Mouse (Mus musculus) retina, adult 2 months (tissue): ENCODE results near the gene Shroom3.

Source experiments
- DNase-seq: peaks from one replicate; pipeline ENCODE4 v3.0.0-alpha.2; 2012; ENCODE audit warnings: low read depth, low spot score

Gene Shroom3

GRCm38 (mm10) chr5:92683351-92683807, at the start of gene Shroom3:
Gene Shroom3 (plus strand): TSS chr5:92683435.
- no peak for DNase-seq

- DNase-seq = no peak
These were observed 49.7 kb upstream of the Shroom3 start for GRCm38 (mm10) chr5:92633526-92633925.

- no peak for DNase-seq
These were observed 48.3 kb upstream of the Shroom3 start for GRCm38 (mm10) chr5:92634916-92635315.

GRCm38 (mm10) chr5:92635891-92636290, 47.3 kb upstream of the Shroom3 start:
- DNase-seq = no peak

- no peak for DNase-seq
These were observed 42.4 kb upstream of the Shroom3 start for GRCm38 (mm10) chr5:92640861-92641260.

- DNase-seq = peak; percentile 20
These were observed 27.0 kb upstream of the Shroom3 start for GRCm38 (mm10) chr5:92656256-92656655.

- no peak for DNase-seq
These were observed 18.9 kb upstream of the Shroom3 start for GRCm38 (mm10) chr5:92664321-92664720.

- DNase-seq = no peak
These were observed 16.4 kb upstream of the Shroom3 start for GRCm38 (mm10) chr5:92666860-92667259.

- peak; percentile 23 for DNase-seq
These were observed 8.2 kb upstream of the Shroom3 start, which contains the start of gene Ccdc158 for GRCm38 (mm10) chr5:92674859-92675573. Gene Ccdc158 (minus strand): TSS chr5:92675271.

- no peak for DNase-seq
These were observed 7.7 kb upstream of the Shroom3 start for GRCm38 (mm10) chr5:92675574-92675920.

GRCm38 (mm10) chr5:92679441-92679840, 3.8 kb upstream of the Shroom3 start:
- peak; percentile 29 for DNase-seq

- no peak for DNase-seq
These were observed 1.4 kb upstream of the Shroom3 start for GRCm38 (mm10) chr5:92681861-92682260.

- DNase-seq = no peak
These were observed 450 bp upstream of the Shroom3 start for GRCm38 (mm10) chr5:92682621-92683348.

- no peak for DNase-seq
These were observed 738 bp downstream of the Shroom3 start for GRCm38 (mm10) chr5:92683871-92684475.

- DNase-seq = no peak
These were observed 1.7 kb downstream of the Shroom3 start for GRCm38 (mm10) chr5:92684715-92685460.

GRCm38 (mm10) chr5:92688124-92688523, 4.9 kb downstream of the Shroom3 start:
- DNase-seq = no peak

- no peak for DNase-seq
These were observed 5.3 kb downstream of the Shroom3 start for GRCm38 (mm10) chr5:92688569-92688968.

GRCm38 (mm10) chr5:92692206-92693007, 9.2 kb downstream of the Shroom3 start:
- DNase-seq = no peak

- DNase-seq = no peak
These were observed 10.5 kb downstream of the Shroom3 start for GRCm38 (mm10) chr5:92693744-92694143.

- DNase-seq = no peak
These were observed 11.2 kb downstream of the Shroom3 start for GRCm38 (mm10) chr5:92694316-92694995.
